Mouse (Mus musculus): Measurements from ENCODE around the gene Poc1b.

The Poc1b gene

GRCm38 (mm10) chr10:99106703-99107631 lies at the start of gene Poc1b:
Gene Poc1b (plus strand): TSS chr10:99107036.
- ATAC-seq (ENCODE audit: low TSS enrichment): peak; percentile 90

- no peak for ATAC-seq (ENCODE audit: low TSS enrichment)
Observed at GRCm38 (mm10) chr10:99060588-99060987, 46.2 kb upstream of the Poc1b start.

- no peak for ATAC-seq (ENCODE audit: low TSS enrichment)
Observed at GRCm38 (mm10) chr10:99061418-99061817, 45.4 kb upstream of the Poc1b start.

GRCm38 (mm10) chr10:99062546-99062945 lies 44.3 kb upstream of the Poc1b start:
- no peak for ATAC-seq (ENCODE audit: low TSS enrichment)

- ATAC-seq (ENCODE audit: low TSS enrichment): peak; percentile 94
Observed at GRCm38 (mm10) chr10:99076113-99076895, 30.5 kb upstream of the Poc1b start.

- ATAC-seq (ENCODE audit: low TSS enrichment): no peak
Observed at GRCm38 (mm10) chr10:99078621-99079020, 28.2 kb upstream of the Poc1b start.

- peak; percentile 82 for ATAC-seq (ENCODE audit: low TSS enrichment)
Observed at GRCm38 (mm10) chr10:99081569-99081990, 25.3 kb upstream of the Poc1b start.

GRCm38 (mm10) chr10:99083431-99084003 lies 23.3 kb upstream of the Poc1b start:
- no peak for ATAC-seq (ENCODE audit: low TSS enrichment)

- peak; percentile 86 for ATAC-seq (ENCODE audit: low TSS enrichment)
Observed at GRCm38 (mm10) chr10:99084397-99085239, 22.2 kb upstream of the Poc1b start.

- 0 out of 2 replicates have a peak, but pooled peaks have one; percentile 9 for ATAC-seq (ENCODE audit: low TSS enrichment)
Observed at GRCm38 (mm10) chr10:99085240-99085587, 21.6 kb upstream of the Poc1b start.

- ATAC-seq (ENCODE audit: low TSS enrichment): no peak
Observed at GRCm38 (mm10) chr10:99086029-99086428, 20.8 kb upstream of the Poc1b start.

- peak; percentile 11; the same call in 1 of the 2 replicates for ATAC-seq (ENCODE audit: low TSS enrichment)
Observed at GRCm38 (mm10) chr10:99089906-99090305, 16.9 kb upstream of the Poc1b start.

GRCm38 (mm10) chr10:99093364-99093763 lies 13.5 kb upstream of the Poc1b start:
- no peak for ATAC-seq (ENCODE audit: low TSS enrichment)

- ATAC-seq (ENCODE audit: low TSS enrichment): no peak
Observed at GRCm38 (mm10) chr10:99095114-99095513, 11.7 kb upstream of the Poc1b start.

- peak; percentile 96 for ATAC-seq (ENCODE audit: low TSS enrichment)
Observed at GRCm38 (mm10) chr10:99097374-99097773, 9.5 kb upstream of the Poc1b start.

- no peak for ATAC-seq (ENCODE audit: low TSS enrichment)
Observed at GRCm38 (mm10) chr10:99105522-99105921, 1.3 kb upstream of the Poc1b start.

GRCm38 (mm10) chr10:99106311-99106702 lies 529 bp upstream of the Poc1b start:
- no peak for ATAC-seq (ENCODE audit: low TSS enrichment)

- peak; percentile 66 for ATAC-seq (ENCODE audit: low TSS enrichment)
Observed at GRCm38 (mm10) chr10:99107964-99108363, 1.1 kb downstream of the Poc1b start, which contains the start of gene Galnt4. Gene Galnt4 (plus strand): TSS chr10:99108159.

GRCm38 (mm10) chr10:99108431-99108982 lies 1.7 kb downstream of the Poc1b start:
- no peak for ATAC-seq (ENCODE audit: low TSS enrichment)

GRCm38 (mm10) chr10:99113533-99113932 lies 6.7 kb downstream of the Poc1b start:
- no peak for ATAC-seq (ENCODE audit: low TSS enrichment)

GRCm38 (mm10) chr10:99114295-99114694 lies 7.5 kb downstream of the Poc1b start:
- no peak for ATAC-seq (ENCODE audit: low TSS enrichment)

Measured in frontal cortex, adult (tissue).